Mouse (Mus musculus) thymus, adult 2 months (tissue): ENCODE measurements around the gene Ppp1r27. TPM values are rescaled to one million over a fixed set of nuclear protein-coding genes. Genes with fewer than 3 reads are reported as not detected.

Experiments
- DNase-seq: peaks from one replicate; pipeline ENCODE4 v3.0.0; 2021
- H3K27ac ChIP-seq: fragments of 200-500 bp; 2 replicates; pipeline ENCODE4 v1.5.1; 2012; ENCODE audit warnings: low read length, control low read depth; ENCODE audit not compliant: control insufficient read depth, insufficient read depth
- H3K27me3 ChIP-seq: fragments of 200-500 bp; 2 replicates; pipeline ENCODE4 v1.6.1; 2012; ENCODE audit warnings: mild to moderate bottlenecking, low read length, moderate library complexity, mixed read lengths; ENCODE audit not compliant: control insufficient read depth, insufficient read depth
- H3K36me3 ChIP-seq: fragments of 200-500 bp; 2 replicates; pipeline ENCODE4 v1.6.1; 2012; ENCODE audit warnings: mild to moderate bottlenecking, low read length, moderate library complexity; ENCODE audit not compliant: control insufficient read depth, insufficient read depth
- H3K4me1 ChIP-seq: fragments of 200-500 bp; replicated peaks from 2 replicates; pipeline ENCODE4 v1.6.1; 2012; ENCODE audit warnings: low read length; ENCODE audit not compliant: control insufficient read depth, insufficient read depth
- H3K4me3 ChIP-seq: fragments of 200-500 bp; 2 replicates; pipeline ENCODE4 v1.5.1; 2012; ENCODE audit warnings: mild to moderate bottlenecking, low read length, control low read depth, moderate library complexity; ENCODE audit not compliant: control insufficient read depth, insufficient read depth
- CTCF ChIP-seq: fragments of 200-500 bp; IDR thresholded peaks from 2 replicates; pipeline ENCODE4 v1.5.1; 2012; ENCODE audit warnings: mild to moderate bottlenecking, control low read depth, low read length, moderate library complexity, borderline replicate concordance; ENCODE audit not compliant: control insufficient read depth, poor library complexity, insufficient read depth; ENCODE audit errors: extremely low read depth
- POLR2A ChIP-seq: fragments of 200-500 bp; IDR thresholded peaks from 2 replicates; pipeline ENCODE4 v1.6.1; 2012; ENCODE audit warnings: mild to moderate bottlenecking, low read length, control low read depth, moderate library complexity; ENCODE audit not compliant: control insufficient read depth, poor library complexity, insufficient read depth; ENCODE audit errors: extremely low read depth
- WGBS: fragments of 180-500 bp; shearing (Covaris S2); methylation state at CpG from one replicate; pipeline ENCODE4 v1.1.7; 2018; 5-methylcytosine and 5-hydroxymethylcytosine counted together
- polyA plus RNA-seq: library from polyadenylated mRNA; depleted of rRNA; stranded (reverse); fragments of >200 nt; gene quantifications from 2 replicates; pipeline ENCODE4 v1.2.3, GENCODE M21; 2012

Ppp1r27 gene
- polyA plus RNA-seq, 1 experiment, result 6.4 TPM

- Histone ChIP-seq H3K36me3 (no peaks in the 10 kb centered on the region), H3K27ac (no peak overlapping the region), H3K4me3 (no peak overlapping the region), H3K4me1 (peaks cover 8% of the 10 kb centered on the region), H3K27me3 (no peaks in the 10 kb centered on the region)
- TF ChIP-seq POLR2A (no peak), CTCF (no peak)
- 94% methylated on average over 7 of the region's 7 CpGs for WGBS
- DNase-seq, result no peak
These were observed 3.9 kb upstream of the Ppp1r27 start for GRCm38 (mm10) chr11:120554834-120555233.

GRCm38 (mm10) chr11:120552736-120553135, 1.8 kb upstream of the Ppp1r27 start:
- TF ChIP-seq POLR2A (no peak), CTCF (no peak)
- Histone ChIP-seq H3K36me3 (no peaks in the 10 kb centered on the region), H3K27me3 (no peaks in the 10 kb centered on the region), H3K4me3 (no peak overlapping the region), H3K4me1 (peaks cover 19% of the 10 kb centered on the region), H3K27ac (no peak overlapping the region)
- 84% methylated on average over 5 of the region's 5 CpGs for WGBS
- no peak for DNase-seq

- Histone ChIP-seq H3K36me3 (no peaks in the 10 kb centered on the region), H3K27me3 (no peaks in the 10 kb centered on the region), H3K4me3 (peak overlapping the region; percentile 56), H3K4me1 (peaks cover 24% of the 10 kb centered on the region), H3K27ac (no peak overlapping the region)
- TF ChIP-seq CTCF (no peak), POLR2A (no peak)
- DNase-seq, result no peak
- whole genome bisulfite sequencing, result 69% methylated on average over 11 of the region's 11 CpGs
These were observed 734 bp downstream of the Ppp1r27 start for GRCm38 (mm10) chr11:120549986-120550809.

- Histone ChIP-seq H3K36me3 (peaks cover 3% of the 10 kb centered on the region), H3K4me3 (peak within 1 kb of the TSS; percentile 81), H3K27ac (peak within 1 kb of the TSS; percentile 29; the same call in 1 of the 2 replicates), H3K4me1 (peaks cover 24% of the 10 kb centered on the region), H3K27me3 (no peaks in the 10 kb centered on the region)
- TF ChIP-seq POLR2A (peak; percentile 74), CTCF (no peak)
- DNase-seq, result peak; percentile 96
- WGBS, result under 1% methylated on average over 78 of the region's 87 CpGs
These were observed 1.6 kb downstream of the Ppp1r27 start, which contains the start of gene Mcrip1 for GRCm38 (mm10) chr11:120549168-120549945. TSS of gene Mcrip1 (minus strand) at chr11:120549727.

GRCm38 (mm10) chr11:120548786-120549167, 2.2 kb downstream of the Ppp1r27 start:
- no peak for DNase-seq
- Histone ChIP-seq H3K27ac (peak overlapping the region; percentile 29; the same call in 1 of the 2 replicates), H3K4me3 (peak overlapping the region; percentile 81), H3K27me3 (no peaks in the 10 kb centered on the region), H3K36me3 (peaks cover 7% of the 10 kb centered on the region), H3K4me1 (peaks cover 24% of the 10 kb centered on the region)
- 9% methylated on average over 7 of the region's 7 CpGs for WGBS
- no peak for TF ChIP-seq POLR2A
- TF ChIP-seq CTCF, result no peak

- H3K36me3 ChIP-seq, result peaks cover 10% of the 10 kb centered on the region
- H3K4me1 ChIP-seq, result peaks cover 24% of the 10 kb centered on the region
- no peak for DNase-seq
- H3K27me3 ChIP-seq, result no peaks in the 10 kb centered on the region
- WGBS, result 76% methylated on average over 3 of the region's 3 CpGs
- TF ChIP-seq POLR2A (no peak), CTCF (no peak)
- no peak overlapping the region for H3K27ac ChIP-seq
- H3K4me3 ChIP-seq, result no peak overlapping the region
These were observed 2.7 kb downstream of the Ppp1r27 start for GRCm38 (mm10) chr11:120548214-120548613.
